Mouse (Mus musculus) heart, embryonic 11.5 days (tissue): ENCODE measurements around the gene Dpf3. TPM values are rescaled to one million over a fixed set of nuclear protein-coding genes. Genes with fewer than 3 reads are reported as not detected.

ENCODE experiments used
- ATAC-seq: fragments of 200-750 bp; cut with Nextera tagmentation; replicated peaks from 2 replicates; pipeline ENCODE4 v1.8.0; 2017; ENCODE audit warnings: moderate library complexity; ENCODE audit not compliant: insufficient number of reproducible peaks, low FRiP score, low TSS enrichment
- H3K27ac ChIP-seq: fragments of 300-500 bp; sonication (generic); 2 replicates; pipeline ENCODE4 v1.5.1; 2014; ENCODE audit warnings: mild to moderate bottlenecking, low read depth, low read length
- H3K27me3 ChIP-seq: fragments of 300-500 bp; sonication (generic); 2 replicates; pipeline ENCODE4 v1.6.1; 2014; ENCODE audit warnings: mild to moderate bottlenecking, low read length, mixed read lengths; ENCODE audit not compliant: control insufficient read depth, insufficient read depth
- H3K36me3 ChIP-seq: fragments of 300-500 bp; sonication (generic); 2 replicates; pipeline ENCODE4 v1.6.1; 2014; ENCODE audit warnings: mild to moderate bottlenecking, low read length, moderate library complexity, mixed read lengths; ENCODE audit not compliant: control insufficient read depth, insufficient read depth
- H3K4me1 ChIP-seq: fragments of 300-500 bp; sonication (generic); 2 replicates; pipeline ENCODE4 v1.6.1; 2014; ENCODE audit warnings: low read length; ENCODE audit not compliant: control insufficient read depth, insufficient read depth
- H3K4me2 ChIP-seq: fragments of 300-500 bp; sonication (generic); 2 replicates; pipeline ENCODE4 v1.6.1; 2014; ENCODE audit warnings: mild to moderate bottlenecking, moderate library complexity
- H3K4me3 ChIP-seq: fragments of 300-500 bp; sonication (generic); 2 replicates; pipeline ENCODE4 v1.5.1; 2014; ENCODE audit warnings: low read depth, low read length
- H3K9ac ChIP-seq: fragments of 300-500 bp; sonication (generic); 2 replicates; pipeline ENCODE4 v1.6.1; 2014; ENCODE audit warnings: mild to moderate bottlenecking, low read depth, low read length, moderate library complexity
- H3K9me3 ChIP-seq: fragments of 300-500 bp; sonication (generic); replicated peaks from 2 replicates; pipeline ENCODE4 v1.6.1; 2016; ENCODE audit warnings: low read length; ENCODE audit not compliant: control insufficient read depth
- WGBS: fragments of 180-500 bp; shearing (Covaris S2); extraction: QIAGEN DNeasy Blood & Tissue Kit; methylation state at CpG from one replicate; pipeline ENCODE4 v1.1.7; 2014; ENCODE audit not compliant: insufficient replicate concordance; 5-methylcytosine and 5-hydroxymethylcytosine counted together
- polyA plus RNA-seq: library from polyadenylated mRNA; unstranded; fragments of >200 nt; fragmentation: Nextera tagmentation; extraction: Ambion mirVana; gene quantifications from 2 replicates; pipeline ENCODE4 v1.2.1, GENCODE M21; 2014

The Dpf3 gene
- polyA plus RNA-seq, 1 experiment from 2014 or later: 29.7 TPM

DNA sequence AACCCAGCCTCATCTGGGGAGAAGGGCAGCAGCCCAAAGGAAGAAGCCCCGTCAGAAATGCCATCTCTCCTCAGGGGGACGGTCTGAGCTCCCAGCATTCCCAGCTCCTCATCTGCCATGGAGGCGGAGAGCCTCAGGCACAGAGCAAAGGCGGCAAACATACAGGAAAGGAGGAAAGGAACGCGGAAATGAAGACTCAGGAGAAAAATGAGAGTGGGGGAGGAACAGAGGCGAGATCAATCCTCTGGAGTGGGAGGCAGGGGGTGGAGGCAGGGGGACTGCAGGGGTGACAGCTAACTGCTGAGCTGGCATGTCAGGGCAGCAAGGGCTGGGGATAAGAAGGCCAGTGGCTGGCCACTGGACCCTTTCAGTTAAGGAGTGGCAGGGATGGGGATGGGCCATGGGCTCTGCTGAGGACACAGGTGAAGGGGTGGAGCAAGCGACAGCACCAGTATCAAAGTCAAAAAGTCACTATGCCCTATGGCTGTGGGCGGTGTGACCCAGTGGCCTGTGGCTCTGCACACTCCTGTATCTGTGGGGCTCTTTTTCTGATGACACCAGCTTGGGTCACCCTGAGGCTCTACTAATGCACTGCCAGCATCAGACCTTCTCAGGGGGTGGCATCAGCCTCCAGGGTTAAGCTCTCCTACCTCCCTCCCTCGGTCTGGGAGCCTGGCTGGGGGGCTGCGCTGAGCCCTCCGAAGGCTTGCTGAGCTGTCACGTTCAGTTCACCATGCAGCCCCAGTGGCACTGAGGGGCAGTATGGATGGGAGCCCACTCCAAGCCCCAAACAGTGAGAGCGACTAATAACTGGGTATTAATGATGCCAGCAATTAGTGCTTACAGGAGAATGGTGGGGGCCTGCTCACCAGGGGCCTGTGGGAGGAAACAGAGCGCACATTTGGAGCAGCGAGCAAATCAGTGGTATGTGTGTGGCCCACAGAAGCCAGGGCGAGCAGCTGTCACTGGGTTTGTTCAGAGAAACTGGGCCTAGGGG is 200.7 kb downstream of the Dpf3 start:
- H3K9ac ChIP-seq: no peak overlapping the region
- no peaks in the 10 kb centered on the region for H3K27me3 ChIP-seq
- ATAC-seq: 0 out of 2 replicates have a peak, but pooled peaks have one; percentile 35
- H3K4me2 ChIP-seq: no peak overlapping the region
- no peak overlapping the region for H3K4me3 ChIP-seq
- peaks cover 4% of the 10 kb centered on the region for H3K4me1 ChIP-seq
- no peaks in the 10 kb centered on the region for H3K9me3 ChIP-seq
- H3K36me3 ChIP-seq: no peaks in the 10 kb centered on the region
- WGBS: 71% methylated on average over 17 of the region's 17 CpGs
- H3K27ac ChIP-seq: no peak overlapping the region

DNA sequence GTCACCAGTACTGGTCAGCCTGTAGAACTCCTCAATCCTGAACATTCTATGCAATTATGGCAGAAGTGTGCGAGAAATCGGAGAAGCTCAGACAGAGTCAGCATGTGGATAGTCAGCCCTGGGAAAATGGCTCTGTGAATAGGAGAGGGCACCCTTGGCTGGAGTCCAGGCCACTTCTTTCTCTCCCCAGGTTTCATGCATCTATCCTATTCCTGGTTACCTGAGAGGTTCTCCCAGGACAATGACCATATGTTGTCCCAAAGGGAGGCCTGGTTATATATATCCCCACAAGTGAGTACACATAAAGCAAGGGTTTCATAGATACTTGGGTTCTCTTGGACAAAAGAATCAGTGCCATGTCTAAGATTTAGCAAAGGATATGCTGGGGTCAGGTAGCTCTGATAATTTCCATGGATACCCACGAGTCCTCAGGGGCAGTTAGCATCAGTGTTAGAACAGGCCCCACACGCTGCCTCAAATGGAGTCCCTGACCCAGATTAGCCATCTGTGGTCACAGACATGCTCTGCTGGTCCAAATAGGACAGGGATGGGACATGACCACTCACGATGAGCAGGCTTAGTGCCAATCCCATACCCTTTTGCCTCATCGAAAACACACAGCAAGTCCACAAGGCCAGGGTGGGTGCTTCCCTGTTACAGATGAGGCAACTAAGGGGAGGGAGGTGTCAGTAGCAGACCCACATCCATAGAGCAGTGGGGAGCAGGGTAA is 203.8 kb downstream of the Dpf3 start:
- WGBS: 87% methylated on average over 6 of the region's 6 CpGs
- Histone ChIP-seq H3K36me3 (no peaks in the 10 kb centered on the region), H3K4me3 (no peak overlapping the region), H3K4me2 (no peak overlapping the region), H3K9me3 (no peaks in the 10 kb centered on the region), H3K27ac (no peak overlapping the region), H3K4me1 (peaks cover 5% of the 10 kb centered on the region; the same call in 1 of the 2 replicates), H3K9ac (no peak overlapping the region), H3K27me3 (no peaks in the 10 kb centered on the region)
- ATAC-seq: no peak

DNA sequence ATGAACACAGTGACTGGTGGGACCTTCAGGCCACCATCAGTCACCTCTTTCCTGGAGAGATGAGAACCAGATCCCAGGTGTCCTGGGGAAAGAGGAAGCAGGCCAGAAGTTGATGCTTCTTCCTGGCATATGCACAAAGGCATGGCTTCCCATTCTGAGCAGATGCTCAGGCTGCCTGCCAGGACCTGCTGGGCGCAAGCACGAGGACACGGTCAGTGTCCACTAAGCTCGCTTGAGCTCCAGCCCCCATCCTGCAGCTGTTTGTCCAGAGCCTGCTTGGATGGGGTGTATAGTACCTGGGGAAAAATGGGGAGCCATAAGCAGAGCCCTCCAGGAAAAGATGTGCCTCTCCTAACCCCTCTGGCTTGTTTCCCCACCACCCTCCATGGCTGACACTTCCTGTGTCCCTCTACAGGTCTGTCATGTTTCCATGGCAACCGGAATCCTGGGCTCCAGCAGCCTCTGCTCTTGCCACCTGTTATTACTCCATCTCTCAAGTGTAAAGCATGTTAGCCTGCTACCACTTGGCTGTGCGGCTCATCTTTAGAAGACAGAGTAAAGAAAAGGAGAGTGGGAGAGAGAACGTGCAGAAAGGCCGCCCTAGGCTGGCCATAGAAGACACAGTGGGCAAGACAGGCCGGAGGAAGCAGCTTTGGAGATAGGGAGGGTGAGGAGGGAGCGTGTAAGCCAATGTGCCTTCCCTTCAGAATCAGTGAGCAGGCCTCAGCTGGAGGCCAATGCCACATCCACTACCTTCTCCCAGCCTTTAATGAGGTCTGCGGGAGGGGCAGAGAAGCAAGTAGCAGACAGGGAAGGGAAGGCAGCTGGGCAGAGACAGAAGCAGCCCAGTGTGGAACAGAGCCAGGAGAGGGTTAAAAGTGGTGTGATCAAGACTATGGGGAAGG is 209.7 kb downstream of the Dpf3 start:
- ATAC-seq: no peak
- no peaks in the 10 kb centered on the region for H3K27me3 ChIP-seq
- H3K4me3 ChIP-seq: no peak overlapping the region
- no peak overlapping the region for H3K9ac ChIP-seq
- 77% methylated on average over 11 of the region's 11 CpGs for WGBS
- no peak overlapping the region for H3K4me2 ChIP-seq
- no peaks in the 10 kb centered on the region for H3K36me3 ChIP-seq
- no peak overlapping the region for H3K27ac ChIP-seq
- no peaks in the 10 kb centered on the region for H3K9me3 ChIP-seq
- H3K4me1 ChIP-seq: 0 out of 2 replicates have a peak, but pooled peaks cover 3% of the 10 kb centered on the region

DNA sequence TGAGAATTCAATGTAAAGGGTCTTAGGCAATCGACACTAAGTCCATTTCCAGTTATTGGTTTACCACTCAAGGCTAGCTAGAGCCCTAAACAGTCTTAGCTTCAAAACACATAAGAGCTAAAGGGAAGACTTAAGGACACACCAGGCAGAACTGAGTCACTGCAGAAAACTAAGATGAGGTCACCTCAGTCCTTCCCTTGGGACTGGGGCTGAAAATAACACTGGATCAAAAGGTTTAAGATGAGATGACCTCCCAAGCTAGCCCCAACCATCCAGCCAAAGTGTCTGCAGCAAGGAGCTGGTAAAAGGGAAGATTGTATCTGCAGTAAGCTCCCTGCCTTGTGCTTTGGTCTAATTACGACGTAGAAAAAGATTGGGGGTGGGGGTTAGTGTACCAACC is 216.3 kb downstream of the Dpf3 start:
- no peak overlapping the region for H3K4me2 ChIP-seq
- H3K4me3 ChIP-seq: no peak overlapping the region
- H3K9me3 ChIP-seq: no peaks in the 10 kb centered on the region
- H3K36me3 ChIP-seq: no peaks in the 10 kb centered on the region
- H3K27me3 ChIP-seq: no peaks in the 10 kb centered on the region
- H3K27ac ChIP-seq: no peak overlapping the region
- no peak overlapping the region for H3K9ac ChIP-seq
- 81% methylated on average over 3 of the region's 3 CpGs for WGBS
- ATAC-seq: no peak
- peaks cover 10% of the 10 kb centered on the region; the same call in 1 of the 2 replicates for H3K4me1 ChIP-seq

DNA sequence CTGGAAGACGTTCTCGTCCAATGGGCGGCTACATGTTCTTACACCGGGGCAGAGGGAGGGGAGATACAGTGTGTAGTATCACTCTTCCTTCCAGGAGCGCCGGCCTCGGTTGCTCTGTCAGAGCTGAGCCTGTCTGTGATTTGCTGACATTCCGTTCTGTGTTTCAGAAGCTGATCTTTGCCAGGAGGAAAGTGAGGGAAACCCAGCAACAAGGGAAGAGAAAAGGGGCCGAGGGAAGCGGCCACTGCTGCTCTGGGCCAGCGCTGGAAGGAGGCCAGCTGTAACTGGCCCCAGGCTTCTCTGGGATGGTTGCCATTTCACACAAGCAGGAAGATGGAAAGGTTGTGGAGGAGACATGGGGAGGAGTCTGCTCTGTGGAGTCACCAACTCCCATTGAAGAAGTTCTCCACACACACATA is 219.0 kb downstream of the Dpf3 start:
- Histone ChIP-seq H3K9me3 (no peaks in the 10 kb centered on the region), H3K9ac (no peak overlapping the region), H3K4me2 (0 out of 2 replicates have a peak overlapping the region, but pooled peaks have one; percentile 3), H3K27me3 (no peaks in the 10 kb centered on the region), H3K4me3 (no peak overlapping the region), H3K27ac (peak overlapping the region; percentile 51), H3K36me3 (no peaks in the 10 kb centered on the region), H3K4me1 (peaks cover 10% of the 10 kb centered on the region; the same call in 1 of the 2 replicates)
- 62% methylated on average over 11 of the region's 11 CpGs for WGBS
- ATAC-seq: peak; percentile 49; the same call in 1 of the 2 replicates

DNA sequence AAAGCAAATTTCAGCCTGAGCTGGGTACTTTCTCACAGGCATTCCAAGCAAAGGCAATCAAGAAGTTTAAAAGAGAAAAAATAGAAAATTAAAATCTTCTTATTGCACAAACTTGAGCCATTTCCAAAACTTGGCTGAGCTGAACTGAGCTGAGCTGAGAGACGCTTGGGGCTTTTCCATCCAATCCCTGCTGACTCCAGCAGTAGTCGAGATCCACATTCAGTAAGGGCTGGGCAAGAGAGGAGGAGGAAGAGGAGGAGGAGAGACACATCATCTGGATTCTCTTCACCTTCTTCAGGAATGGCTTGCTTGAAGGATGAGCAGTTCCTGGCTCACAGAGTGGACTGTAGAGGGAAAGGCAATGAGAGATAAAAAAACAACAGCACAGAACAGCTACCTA is 227.0 kb downstream of the Dpf3 start:
- Histone ChIP-seq H3K27me3 (no peaks in the 10 kb centered on the region), H3K9ac (no peak overlapping the region), H3K4me2 (no peak overlapping the region), H3K9me3 (no peaks in the 10 kb centered on the region), H3K36me3 (no peaks in the 10 kb centered on the region), H3K27ac (no peak overlapping the region), H3K4me1 (no peaks in the 10 kb centered on the region), H3K4me3 (no peak overlapping the region)
- ATAC-seq: no peak
- 82% methylated on average over 2 of the region's 2 CpGs for WGBS

DNA sequence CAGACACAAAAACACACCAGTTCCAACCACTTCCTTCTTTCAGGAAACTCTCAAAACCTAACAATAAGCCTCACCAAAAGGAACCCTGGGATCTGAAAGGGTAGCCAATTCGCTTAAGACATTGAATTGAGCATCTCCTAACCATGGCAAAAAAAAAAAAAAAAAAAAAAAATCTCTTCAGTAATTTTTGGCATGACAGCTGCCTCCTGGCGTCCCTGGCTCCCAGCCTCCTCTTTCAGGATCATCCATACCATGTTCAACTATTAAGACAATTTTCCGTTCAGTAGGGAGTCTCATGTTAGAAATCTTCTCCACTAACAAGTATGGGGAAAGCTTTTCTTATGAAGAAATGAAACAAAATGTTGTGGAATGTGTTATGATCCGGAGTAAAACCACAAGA is 233.1 kb downstream of the Dpf3 start:
- Histone ChIP-seq H3K4me2 (no peak overlapping the region), H3K9me3 (no peaks in the 10 kb centered on the region), H3K36me3 (no peaks in the 10 kb centered on the region), H3K27me3 (no peaks in the 10 kb centered on the region), H3K9ac (no peak overlapping the region), H3K27ac (no peak overlapping the region), H3K4me3 (no peak overlapping the region), H3K4me1 (no peaks in the 10 kb centered on the region)
- 86% methylated on average over 4 of the region's 4 CpGs for WGBS
- ATAC-seq: no peak

DNA sequence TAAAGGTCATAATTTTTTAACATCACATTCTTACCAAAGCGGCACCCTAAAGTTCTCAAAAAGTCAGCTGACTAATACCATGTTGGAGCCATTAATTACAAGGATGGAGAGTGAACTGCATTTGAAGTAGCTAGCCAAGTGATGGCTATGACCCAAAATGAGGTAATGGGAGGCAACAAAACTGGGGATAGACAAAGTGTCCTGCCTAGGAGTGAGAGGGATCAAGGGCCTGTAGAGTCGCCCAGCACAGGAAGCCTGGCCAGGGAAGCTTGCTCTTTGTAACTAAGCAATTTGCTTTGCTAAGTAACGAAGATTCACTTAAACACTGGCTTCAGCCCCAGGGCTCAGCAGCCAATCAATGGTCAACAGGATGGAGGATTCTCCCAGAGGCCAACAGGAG is 238.4 kb downstream of the Dpf3 start:
- Histone ChIP-seq H3K4me2 (no peak overlapping the region), H3K4me1 (no peaks in the 10 kb centered on the region), H3K9me3 (no peaks in the 10 kb centered on the region), H3K27ac (no peak overlapping the region), H3K27me3 (no peaks in the 10 kb centered on the region), H3K36me3 (no peaks in the 10 kb centered on the region), H3K4me3 (no peak overlapping the region), H3K9ac (no peak overlapping the region)
- ATAC-seq: no peak
- 81% methylated on average over 3 of the region's 3 CpGs for WGBS
